Mouse (Mus musculus) embryonic facial prominence, embryonic 15.5 days (tissue): ENCODE measurements around the gene Gm20532. TPM values are rescaled to one million over a fixed set of nuclear protein-coding genes. Genes with fewer than 3 reads are reported as not detected.

Source experiments
- ATAC-seq: fragments of 200-750 bp; cut with Nextera tagmentation; 2 replicates; pipeline ENCODE4 v1.8.0; 2017; ENCODE audit warnings: low read depth, moderate TSS enrichment; ENCODE audit not compliant: insufficient number of reproducible peaks, low FRiP score, low TSS enrichment
- H3K27ac ChIP-seq: fragments of 300-500 bp; sonication (generic); replicated peaks from 2 replicates; pipeline ENCODE4 v1.5.1; 2015; ENCODE audit warnings: mild to moderate bottlenecking, inconsistent platforms
- H3K27me3 ChIP-seq: fragments of 300-500 bp; sonication (generic); 2 replicates; pipeline ENCODE4 v1.6.1; 2015; ENCODE audit warnings: inconsistent platforms
- H3K36me3 ChIP-seq: fragments of 300-500 bp; sonication (generic); 2 replicates; pipeline ENCODE4 v1.6.1; 2015; ENCODE audit warnings: mild to moderate bottlenecking, inconsistent platforms
- H3K4me1 ChIP-seq: fragments of 300-500 bp; sonication (generic); 2 replicates; pipeline ENCODE4 v1.6.1; 2015; ENCODE audit warnings: inconsistent platforms
- H3K4me2 ChIP-seq: fragments of 300-500 bp; sonication (generic); replicated peaks from 2 replicates; pipeline ENCODE4 v1.6.1; 2015; ENCODE audit warnings: mild to moderate bottlenecking, inconsistent platforms
- H3K4me3 ChIP-seq: fragments of 300-500 bp; sonication (generic); replicated peaks from 2 replicates; pipeline ENCODE4 v1.5.1; 2015; ENCODE audit warnings: mild to moderate bottlenecking, inconsistent platforms
- H3K9ac ChIP-seq: fragments of 300-500 bp; sonication (generic); 2 replicates; pipeline ENCODE4 v1.6.1; 2015; ENCODE audit warnings: inconsistent platforms
- H3K9me3 ChIP-seq: fragments of 300-500 bp; sonication (generic); replicated peaks from 2 replicates; pipeline ENCODE4 v1.6.1; 2016; ENCODE audit warnings: inconsistent platforms
- WGBS: fragments of 180-500 bp; shearing (Covaris S2); methylation state at CpG from one replicate; pipeline ENCODE4 v1.1.7; 2015; 5-methylcytosine and 5-hydroxymethylcytosine counted together
- polyA plus RNA-seq: library from polyadenylated mRNA; unstranded; fragments of >200 nt; fragmentation: Nextera tagmentation; extraction: Ambion mirVana; gene quantifications from 2 replicates; pipeline ENCODE4 v1.2.1, GENCODE M21; 2015

The Gm20532 gene
- polyA plus RNA-seq, 1 experiment from 2014 or later = not detected

- Histone ChIP-seq H3K27me3 (no peaks in the 10 kb centered on the region), H3K9me3 (no peaks in the 10 kb centered on the region), H3K4me3 (no peak overlapping the region), H3K9ac (no peak overlapping the region), H3K4me1 (peaks cover 29% of the 10 kb centered on the region), H3K27ac (no peak overlapping the region), H3K36me3 (peaks cover 47% of the 10 kb centered on the region), H3K4me2 (no peak overlapping the region)
- 61% methylated on average over 2 of the region's 2 CpGs for WGBS
- no peak for ATAC-seq
Measured at GRCm38 (mm10) chr2:26636325-26636635, 49.8 kb downstream of the Gm20532 start.

- H3K9ac ChIP-seq = no peak overlapping the region
- no peaks in the 10 kb centered on the region for H3K27me3 ChIP-seq
- no peak overlapping the region for H3K4me2 ChIP-seq
- 77% methylated on average over 4 of the region's 4 CpGs for WGBS
- H3K36me3 ChIP-seq = peaks cover 47% of the 10 kb centered on the region
- H3K4me1 ChIP-seq = peaks cover 29% of the 10 kb centered on the region
- H3K27ac ChIP-seq = no peak overlapping the region
- no peaks in the 10 kb centered on the region for H3K9me3 ChIP-seq
- H3K4me3 ChIP-seq = no peak overlapping the region
- no peak for ATAC-seq
Measured at GRCm38 (mm10) chr2:26637316-26637932, 51.0 kb downstream of the Gm20532 start.

GRCm38 (mm10) chr2:26638039-26638438 lies 51.6 kb downstream of the Gm20532 start:
- Histone ChIP-seq H3K4me3 (peak overlapping the region; percentile 94; the same call in 1 of the 2 replicates), H3K9me3 (no peaks in the 10 kb centered on the region), H3K4me1 (peaks cover 29% of the 10 kb centered on the region), H3K4me2 (peak overlapping the region; percentile 76), H3K9ac (no peak overlapping the region), H3K36me3 (peaks cover 47% of the 10 kb centered on the region), H3K27ac (no peak overlapping the region), H3K27me3 (no peaks in the 10 kb centered on the region)
- 81% methylated on average over 5 of the region's 5 CpGs for WGBS
- ATAC-seq = no peak

GRCm38 (mm10) chr2:26638572-26638971 lies 52.1 kb downstream of the Gm20532 start:
- Histone ChIP-seq H3K4me1 (peaks cover 29% of the 10 kb centered on the region), H3K27ac (0 out of 2 replicates have a peak overlapping the region, but pooled peaks have one; percentile 17), H3K27me3 (no peaks in the 10 kb centered on the region), H3K4me2 (peak overlapping the region; percentile 76), H3K36me3 (peaks cover 47% of the 10 kb centered on the region), H3K9me3 (no peaks in the 10 kb centered on the region), H3K4me3 (peak overlapping the region; percentile 94), H3K9ac (peak overlapping the region; percentile 96; the same call in 1 of the 2 replicates)
- WGBS = 70% methylated on average over 5 of the region's 5 CpGs
- no peak for ATAC-seq

- Histone ChIP-seq H3K27ac (0 out of 2 replicates have a peak overlapping the region, but pooled peaks have one; percentile 17), H3K4me1 (peaks cover 29% of the 10 kb centered on the region), H3K9ac (peak overlapping the region; percentile 96), H3K27me3 (no peaks in the 10 kb centered on the region), H3K9me3 (no peaks in the 10 kb centered on the region), H3K4me2 (peak overlapping the region; percentile 76), H3K4me3 (peak overlapping the region; percentile 94), H3K36me3 (peaks cover 47% of the 10 kb centered on the region)
- ATAC-seq = no peak
- WGBS = 4% methylated on average over 8 of the region's 8 CpGs
Measured at GRCm38 (mm10) chr2:26639083-26639482, 52.6 kb downstream of the Gm20532 start.

- peaks cover 29% of the 10 kb centered on the region for H3K4me1 ChIP-seq
- peak; percentile 83 for ATAC-seq
- peak overlapping the region; percentile 94 for H3K27ac ChIP-seq
- H3K4me2 ChIP-seq = peak overlapping the region; percentile 76
- H3K36me3 ChIP-seq = peaks cover 36% of the 10 kb centered on the region
- H3K27me3 ChIP-seq = no peaks in the 10 kb centered on the region
- peak overlapping the region; percentile 94 for H3K4me3 ChIP-seq
- no peaks in the 10 kb centered on the region for H3K9me3 ChIP-seq
- H3K9ac ChIP-seq = peak overlapping the region; percentile 96
- 3% methylated on average over 49 of the region's 49 CpGs for WGBS
Measured at GRCm38 (mm10) chr2:26639838-26640830, 53.7 kb downstream of the Gm20532 start.

GRCm38 (mm10) chr2:26641006-26641647 lies 54.7 kb downstream of the Gm20532 start:
- H3K9me3 ChIP-seq = no peaks in the 10 kb centered on the region
- peak overlapping the region; percentile 94 for H3K27ac ChIP-seq
- no peak overlapping the region for H3K9ac ChIP-seq
- no peak for ATAC-seq
- WGBS = 73% methylated on average over 7 of the region's 7 CpGs
- no peaks in the 10 kb centered on the region for H3K27me3 ChIP-seq
- peaks cover 27% of the 10 kb centered on the region for H3K36me3 ChIP-seq
- H3K4me2 ChIP-seq = no peak overlapping the region
- no peak overlapping the region for H3K4me3 ChIP-seq
- peaks cover 29% of the 10 kb centered on the region for H3K4me1 ChIP-seq

- no peak overlapping the region for H3K4me2 ChIP-seq
- 66% methylated on average over 2 of the region's 2 CpGs for WGBS
Measured at GRCm38 (mm10) chr2:26643942-26644341, 57.5 kb downstream of the Gm20532 start.

GRCm38 (mm10) chr2:26646643-26647293 lies 60.3 kb downstream of the Gm20532 start:
- Histone ChIP-seq H3K27me3 (no peaks in the 10 kb centered on the region), H3K4me3 (no peak overlapping the region), H3K9me3 (no peaks in the 10 kb centered on the region), H3K27ac (no peak overlapping the region), H3K9ac (no peak overlapping the region), H3K4me1 (no peaks in the 10 kb centered on the region), H3K4me2 (no peak overlapping the region), H3K36me3 (no peaks in the 10 kb centered on the region)
- ATAC-seq = peak; percentile 89
- 20% methylated on average over 3 of the region's 3 CpGs for WGBS

More at GRCm38 (mm10) chr2:26643942-26644341, 57.5 kb downstream of the Gm20532 start:
- no peaks in the 10 kb centered on the region for H3K27me3 ChIP-seq
- no peaks in the 10 kb centered on the region for H3K9me3 ChIP-seq
- no peak for ATAC-seq
- no peak overlapping the region for H3K9ac ChIP-seq
- no peak overlapping the region for H3K4me3 ChIP-seq
- H3K27ac ChIP-seq = no peak overlapping the region
- H3K36me3 ChIP-seq = no peaks in the 10 kb centered on the region
- peaks cover 11% of the 10 kb centered on the region for H3K4me1 ChIP-seq

- no peak overlapping the region for H3K4me2 ChIP-seq
- H3K9ac ChIP-seq = no peak overlapping the region
- no peaks in the 10 kb centered on the region for H3K9me3 ChIP-seq
- no peak overlapping the region for H3K4me3 ChIP-seq
- ATAC-seq = no peak
- 77% methylated on average over 1 of the region's 1 CpGs for WGBS
- H3K27me3 ChIP-seq = no peaks in the 10 kb centered on the region
- no peaks in the 10 kb centered on the region for H3K36me3 ChIP-seq
- no peaks in the 10 kb centered on the region for H3K4me1 ChIP-seq
- H3K27ac ChIP-seq = no peak overlapping the region
Measured at GRCm38 (mm10) chr2:26654687-26655086, 68.2 kb downstream of the Gm20532 start.
